Mouse (Mus musculus) CH12.LX (cell line): Measurements from ENCODE around the gene Grk3. TPM values are rescaled to one million over a fixed set of nuclear protein-coding genes. Genes with fewer than 3 reads are reported as not detected.

Source experiments
- DNase-seq: peaks from one replicate; pipeline ENCODE4 v3.0.0-alpha.2; 2013; ENCODE audit errors: extremely low read depth
- H3K27ac ChIP-seq: 2 replicates; pipeline ENCODE4 v1.5.1; 2012; ENCODE audit warnings: low read depth, mild to moderate bottlenecking, control low read depth, moderate library complexity; ENCODE audit not compliant: insufficient read depth
- H3K27me3 ChIP-seq: replicated peaks from 2 replicates; pipeline ENCODE3; 2012; ENCODE audit warnings: inconsistent platforms
- H3K36me3 ChIP-seq, 2 experiments: replicated peaks in 1 of 2; 2 replicates each; pipeline versions ENCODE3 to v1.6.1; 2012; ENCODE audit warnings: inconsistent platforms in 1 of 2, low read length in 1 of 2, mild to moderate bottlenecking in 1 of 2, mixed read lengths in 1 of 2, moderate library complexity in 1 of 2; ENCODE audit not compliant: control insufficient read depth in 1 of 2, insufficient read depth in 1 of 2
- H3K4me1 ChIP-seq, 2 experiments: 2 replicates each; pipeline ENCODE4 v1.6.1; 2012; ENCODE audit warnings: inconsistent platforms in 1 of 2, moderate library complexity in 1 of 2; ENCODE audit not compliant: insufficient read depth in 2 of 2, control insufficient read depth in 1 of 2
- H3K4me2 ChIP-seq: 2 replicates; pipeline ENCODE4 v1.6.1; 2012; ENCODE audit warnings: low read depth, mild to moderate bottlenecking, control low read depth; ENCODE audit not compliant: poor library complexity, insufficient read depth, severe bottlenecking
- H3K4me3 ChIP-seq, 3 experiments: fragments of 150-350 bp in 1 of 3; sonication (generic) in 1 of 3; replicated peaks in 1 of 3; 2 replicates each; pipeline versions ENCODE3 to v1.5.1; 2011 to 2012; ENCODE audit warnings: low read depth in 2 of 3, low read length in 2 of 3, mild to moderate bottlenecking in 2 of 3, moderate library complexity in 2 of 3, control low read depth in 1 of 3, improper control_type of control experiment in 1 of 3, inconsistent platforms in 1 of 3, mixed read lengths in 1 of 3; ENCODE audit not compliant: poor library complexity in 1 of 3
- H3K79me2 ChIP-seq: replicated peaks from 2 replicates; pipeline ENCODE4 v1.6.1; 2012; ENCODE audit warnings: mild to moderate bottlenecking, moderate library complexity; ENCODE audit not compliant: control insufficient read depth, poor library complexity, insufficient read depth, severe bottlenecking; ENCODE audit errors: extremely low read depth
- H3K9ac ChIP-seq: 2 replicates; pipeline ENCODE4 v1.6.1; 2012; ENCODE audit warnings: low read depth, mild to moderate bottlenecking, control low read depth, moderate library complexity; ENCODE audit not compliant: insufficient read depth
- H3K9me3 ChIP-seq: replicated peaks from 2 replicates; pipeline ENCODE3; 2012; ENCODE audit warnings: low read length, inconsistent platforms, mixed read lengths
- BHLHE40 ChIP-seq: IDR thresholded peaks from 2 replicates; pipeline ENCODE4 v1.6.1; 2011; ENCODE audit warnings: mild to moderate bottlenecking, low read depth, low read length, improper control_type of control experiment
- CHD1 ChIP-seq: IDR thresholded peaks from 2 replicates; pipeline ENCODE4 v1.6.1; 2012; ENCODE audit warnings: low read depth, low read length, improper control_type of control experiment, inconsistent platforms
- CHD2 ChIP-seq: IDR thresholded peaks from 2 replicates; pipeline ENCODE4 v1.6.1; 2011; ENCODE audit warnings: low read length, improper control_type of control experiment
- CTCF ChIP-seq, 2 experiments: IDR thresholded peaks in 1 of 2; conservative IDR thresholded peaks in 1 of 2; 2 replicates each; pipeline ENCODE4 v1.5.1; 2011 to 2012; ENCODE audit warnings: low read depth in 2 of 2, low read length in 2 of 2, improper control_type of control experiment in 1 of 2, inconsistent platforms in 1 of 2, mild to moderate bottlenecking in 1 of 2, moderate library complexity in 1 of 2
- JUND ChIP-seq: conservative IDR thresholded peaks from 2 replicates; pipeline ENCODE4 v1.6.1; 2011; ENCODE audit warnings: low read depth, low read length, improper control_type of control experiment
- KAT2A ChIP-seq: IDR thresholded peaks from 2 replicates; pipeline ENCODE4 v1.6.1; 2012; ENCODE audit warnings: low read length, improper control_type of control experiment, inconsistent platforms; ENCODE audit not compliant: insufficient replicate concordance
- MAX ChIP-seq: IDR thresholded peaks from 2 replicates; pipeline ENCODE4 v1.6.1; 2011; ENCODE audit warnings: low read length, improper control_type of control experiment
- MAZ ChIP-seq: IDR thresholded peaks from 2 replicates; pipeline ENCODE4 v1.6.1; 2012; ENCODE audit warnings: low read depth, mild to moderate bottlenecking, inconsistent platforms, low read length, improper control_type of control experiment, moderate library complexity
- NELFE ChIP-seq: IDR thresholded peaks from 2 replicates; pipeline ENCODE4 v1.6.1; 2011; ENCODE audit warnings: low read depth, low read length, improper control_type of control experiment
- NRF1 ChIP-seq: IDR thresholded peaks from 2 replicates; pipeline ENCODE4 v1.6.1; 2014; ENCODE audit warnings: low read depth, mild to moderate bottlenecking, inconsistent platforms, low read length, improper control_type of control experiment, moderate library complexity
- PAX5 ChIP-seq: IDR thresholded peaks from 2 replicates; pipeline ENCODE4 v1.6.1; 2012; ENCODE audit warnings: low read length, inconsistent platforms, mixed read lengths
- RAD21 ChIP-seq: IDR thresholded peaks from 2 replicates; pipeline ENCODE4 v1.6.1; 2011; ENCODE audit warnings: low read depth, mild to moderate bottlenecking, low read length, improper control_type of control experiment, moderate library complexity
- SIN3A ChIP-seq: IDR thresholded peaks from 2 replicates; pipeline ENCODE4 v1.6.1; 2012; ENCODE audit warnings: low read length, improper control_type of control experiment, inconsistent platforms
- SMC3 ChIP-seq: IDR thresholded peaks from 2 replicates; pipeline ENCODE4 v1.6.1; 2011; ENCODE audit warnings: low read depth, low read length, improper control_type of control experiment
- TBP ChIP-seq: conservative IDR thresholded peaks from 2 replicates; pipeline ENCODE4 v1.6.1; 2011; ENCODE audit warnings: low read depth, low read length, improper control_type of control experiment
- USF1 ChIP-seq: IDR thresholded peaks from 2 replicates; pipeline ENCODE4 v1.6.1; 2014; ENCODE audit warnings: low read depth, mild to moderate bottlenecking, inconsistent platforms, low read length, improper control_type of control experiment
- ZKSCAN1 ChIP-seq: IDR thresholded peaks from 2 replicates; pipeline ENCODE4 v1.6.1; 2012; ENCODE audit warnings: low read depth, inconsistent platforms, low read length, improper control_type of control experiment, borderline replicate concordance
- ZMIZ1 ChIP-seq: IDR thresholded peaks from 2 replicates; pipeline ENCODE4 v1.6.1; 2012; ENCODE audit warnings: low read depth, mild to moderate bottlenecking, inconsistent platforms, low read length, improper control_type of control experiment
- dilution Hi-C: fragments of 300-500 bp; cut with MboI; formaldehyde crosslinking; loops from 2 replicates; pipeline ENCODE4 v1.14.3; 2020; ENCODE audit warnings: low sequenced_read_pairs; ENCODE audit not compliant: extremely low pct_unique_long_range_greater_than_20kb, extremely low pct_ligation_motif_present
- in situ Hi-C: fragments of 300-500 bp; cut with MboI; formaldehyde crosslinking; loops from 3 replicates; pipeline ENCODE4 v1.14.3; 2019; ENCODE audit warnings: low sequenced_read_pairs, low pct_ligation_motif_present, low pct_unique_long_range_greater_than_20kb, mixed read lengths
- polyA plus RNA-seq: library from polyadenylated mRNA; unstranded; fragments of >175 nt; gene quantifications from 2 replicates; pipeline ENCODE4 v1.2.1, GENCODE M21; 2012; ENCODE audit warnings: low read depth; ENCODE audit not compliant: insufficient read length
- total RNA-seq, 2 experiments: library from RNA; depleted of rRNA; stranded (reverse); fragments of 300-350 nt in 1 of 2; fragments of >200 nt in 1 of 2; gene quantifications; 2 replicates each; pipeline ENCODE4 v1.2.3; 2012 to 2014

Grk3 gene
- total and polyA plus RNA-seq, 3 experiments: not detected

DNA sequence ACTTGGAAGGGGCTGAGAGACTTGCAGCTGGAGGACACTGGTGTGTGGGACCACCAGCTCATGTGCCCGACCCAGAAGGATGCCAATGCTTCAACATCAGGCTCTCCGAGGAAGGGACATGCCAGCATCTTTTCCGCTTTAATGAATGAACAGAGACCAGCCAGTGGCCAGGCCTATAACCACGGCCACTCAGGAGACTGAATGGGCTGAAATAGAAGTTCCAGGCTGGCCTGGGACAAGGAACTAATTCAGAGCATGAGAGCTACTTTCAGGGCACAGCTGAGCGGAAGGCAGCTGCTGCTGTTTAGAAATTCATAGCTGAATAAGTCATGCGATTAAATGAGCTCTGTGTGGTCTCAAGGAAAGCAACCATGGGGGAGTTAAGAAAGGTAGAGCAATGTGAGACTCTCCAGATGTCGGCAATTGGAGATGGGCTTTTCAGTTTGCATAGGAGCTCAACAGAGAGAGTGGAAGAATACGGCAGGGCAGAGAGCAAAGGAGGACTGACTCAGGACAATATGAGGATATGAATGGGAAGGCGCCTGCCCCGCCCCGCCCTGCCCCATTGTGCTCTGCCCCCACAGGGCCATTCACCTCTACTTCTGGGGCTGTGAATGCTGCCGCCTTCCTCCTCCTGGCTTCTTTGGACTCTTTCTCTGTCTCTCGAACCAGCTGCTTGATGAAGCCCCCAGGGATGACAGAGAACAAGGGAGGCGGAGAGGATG lies 138.0 kb downstream of the Grk3 start:
- H3K36me3 ChIP-seq: no peaks in the 10 kb centered on the region
- no peak overlapping the region for H3K9ac ChIP-seq
- DNase-seq: no peak
- no peak overlapping the region for H3K4me2 ChIP-seq
- no peak overlapping the region for H3K4me3 ChIP-seq
- H3K27me3 ChIP-seq: no peaks in the 10 kb centered on the region
- TF ChIP-seq CTCF (conservative IDR thresholded peaks at IDR 0.05 in 1 of 2, IDR thresholded peaks at IDR 0.05 in 1 of 2; ENCODE audit: low read depth in 2 of 2, low read length in 2 of 2) (no peak), SMC3 (no peak), MAX (no peak), RAD21 (no peak), MAZ (no peak), KAT2A (no peak), NRF1 (no peak), JUND (no peak), USF1 (no peak), PAX5 (no peak), NELFE (no peak), TBP (no peak), SIN3A (no peak), ZMIZ1 (no peak)
- TF ChIP-seq, all 38 proteins: peak for 0
- no peak overlapping the region for H3K27ac ChIP-seq
- in situ Hi-C loops: loop anchor here (10.0 kb wide), 1 partner anchor 177 kb away; no protein-coding TSS in a partner anchor
- peaks cover 93% of the 10 kb centered on the region for H3K9me3 ChIP-seq
- dilution Hi-C loops: no loop called here
- H3K79me2 ChIP-seq: no peaks in the 10 kb centered on the region
- no peaks in the 10 kb centered on the region for H3K4me1 ChIP-seq

DNA sequence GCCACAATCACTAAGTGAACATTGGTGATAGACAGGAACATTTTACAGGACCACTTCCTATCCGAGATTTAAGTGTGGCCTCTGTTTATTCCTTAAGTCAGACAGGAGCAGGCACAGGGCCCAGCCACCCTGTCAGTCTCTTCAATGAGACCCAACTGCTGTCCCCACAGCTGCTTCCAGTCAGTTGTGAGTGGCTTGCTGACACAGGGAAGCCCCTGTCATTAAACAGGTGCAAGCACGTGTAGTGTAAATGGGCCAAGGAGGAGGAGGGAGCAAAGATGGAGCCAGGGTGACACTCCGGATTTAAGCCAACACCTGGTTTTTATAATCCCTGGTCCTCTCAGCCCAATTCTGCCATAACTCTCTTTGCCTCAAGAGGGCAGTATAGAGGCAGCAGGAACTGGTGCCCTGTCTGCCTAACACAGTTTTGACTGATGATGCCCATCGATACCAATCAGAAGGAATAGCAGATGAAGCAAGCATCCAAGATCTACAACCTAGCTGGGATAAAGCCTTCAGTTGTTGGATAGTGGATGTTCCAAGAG lies 138.7 kb downstream of the Grk3 start:
- no peak overlapping the region for H3K4me3 ChIP-seq
- no peak for TF ChIP-seq ZKSCAN1
- TF ChIP-seq USF1: no peak
- no peak for TF ChIP-seq MAZ
- TF ChIP-seq CHD1: no peak
- no peak for TF ChIP-seq BHLHE40
- TF ChIP-seq NELFE: no peak
- no peak for TF ChIP-seq MAX
- TF ChIP-seq CHD2: no peak
- DNase-seq: no peak
- H3K36me3 ChIP-seq: no peaks in the 10 kb centered on the region
- in situ Hi-C loops: loop anchor here (10.0 kb wide), 1 partner anchor 178 kb away; no protein-coding TSS in a partner anchor
- no peak overlapping the region for H3K9ac ChIP-seq
- peaks cover 94% of the 10 kb centered on the region for H3K9me3 ChIP-seq
- H3K4me1 ChIP-seq: no peaks in the 10 kb centered on the region
- H3K4me2 ChIP-seq: no peak overlapping the region
- H3K27ac ChIP-seq: no peak overlapping the region
- dilution Hi-C loops: no loop called here
- no peaks in the 10 kb centered on the region for H3K79me2 ChIP-seq
- H3K27me3 ChIP-seq: no peaks in the 10 kb centered on the region
